Mouse (Mus musculus): ENCODE measurements around the gene Pank1.

Gene Pank1

DNA sequence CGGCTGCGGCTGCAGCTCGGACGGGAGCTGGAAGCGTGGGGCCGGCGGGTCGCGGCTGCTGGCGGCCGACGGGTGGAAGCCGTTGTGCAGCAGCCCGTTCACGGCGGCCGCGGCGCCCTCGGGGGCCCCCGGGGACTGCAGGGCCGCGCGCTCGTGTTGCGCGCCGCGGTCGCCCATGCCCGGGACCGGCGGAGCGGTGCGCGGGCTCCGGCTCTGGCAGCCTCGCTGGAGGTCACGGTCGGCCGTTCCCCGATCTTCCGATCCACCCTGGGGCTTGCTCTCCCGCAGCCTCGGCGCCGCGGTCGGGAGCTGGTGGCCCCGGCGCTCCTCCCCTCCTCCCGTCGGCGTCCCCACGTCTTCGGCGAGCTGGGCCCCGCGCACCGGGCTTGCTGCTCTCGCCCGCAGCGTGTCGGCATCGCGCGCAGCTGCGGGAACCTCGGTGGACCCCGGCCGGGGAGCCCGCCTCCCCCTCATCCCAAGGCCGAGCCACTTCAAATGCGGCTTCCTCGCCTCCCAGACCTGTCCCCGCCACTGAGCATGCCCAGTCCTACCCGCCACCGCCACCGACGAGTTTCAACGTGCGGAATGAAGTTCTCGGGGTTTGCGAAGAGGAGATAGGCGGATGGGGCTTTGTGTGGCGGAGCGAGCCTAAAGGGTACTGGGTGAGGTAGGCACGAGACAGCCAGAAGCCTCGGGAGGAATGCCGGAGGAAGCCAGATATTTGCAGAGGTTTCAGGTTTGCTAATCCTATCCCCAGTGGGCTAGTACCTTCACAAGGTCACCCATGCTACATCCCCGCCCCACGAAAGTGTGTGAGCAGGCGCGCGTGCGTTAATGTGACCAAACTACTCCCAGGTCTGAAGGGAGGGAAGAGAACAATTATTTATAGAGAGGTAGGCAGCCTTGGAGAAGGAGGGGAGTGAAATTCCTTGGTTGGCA lies at the start of gene Pank1:
Pank1 (minus strand) TSS at position 853 of the 939 bp plus-strand sequence.
- DNase-seq, result peak; percentile 72

DNA sequence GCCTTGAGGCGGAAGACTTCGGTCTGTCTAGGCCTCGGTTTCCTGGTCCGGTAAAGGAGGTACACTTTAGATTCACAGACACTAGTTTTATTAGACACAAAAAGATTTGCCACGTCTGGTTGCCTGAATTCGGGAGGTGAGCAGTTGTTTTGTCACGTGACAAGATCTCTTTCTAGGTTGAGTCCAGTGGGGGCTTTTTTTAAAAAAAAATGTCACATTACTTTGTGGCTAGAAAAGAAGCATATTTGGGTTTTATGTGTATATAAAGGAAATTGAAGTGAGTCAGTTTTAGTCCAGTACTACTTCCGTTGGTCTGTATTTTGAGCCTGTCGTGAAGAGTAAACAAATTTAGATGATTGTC lies 43.3 kb upstream of the Pank1 start:
- DNase-seq, result no peak

DNA sequence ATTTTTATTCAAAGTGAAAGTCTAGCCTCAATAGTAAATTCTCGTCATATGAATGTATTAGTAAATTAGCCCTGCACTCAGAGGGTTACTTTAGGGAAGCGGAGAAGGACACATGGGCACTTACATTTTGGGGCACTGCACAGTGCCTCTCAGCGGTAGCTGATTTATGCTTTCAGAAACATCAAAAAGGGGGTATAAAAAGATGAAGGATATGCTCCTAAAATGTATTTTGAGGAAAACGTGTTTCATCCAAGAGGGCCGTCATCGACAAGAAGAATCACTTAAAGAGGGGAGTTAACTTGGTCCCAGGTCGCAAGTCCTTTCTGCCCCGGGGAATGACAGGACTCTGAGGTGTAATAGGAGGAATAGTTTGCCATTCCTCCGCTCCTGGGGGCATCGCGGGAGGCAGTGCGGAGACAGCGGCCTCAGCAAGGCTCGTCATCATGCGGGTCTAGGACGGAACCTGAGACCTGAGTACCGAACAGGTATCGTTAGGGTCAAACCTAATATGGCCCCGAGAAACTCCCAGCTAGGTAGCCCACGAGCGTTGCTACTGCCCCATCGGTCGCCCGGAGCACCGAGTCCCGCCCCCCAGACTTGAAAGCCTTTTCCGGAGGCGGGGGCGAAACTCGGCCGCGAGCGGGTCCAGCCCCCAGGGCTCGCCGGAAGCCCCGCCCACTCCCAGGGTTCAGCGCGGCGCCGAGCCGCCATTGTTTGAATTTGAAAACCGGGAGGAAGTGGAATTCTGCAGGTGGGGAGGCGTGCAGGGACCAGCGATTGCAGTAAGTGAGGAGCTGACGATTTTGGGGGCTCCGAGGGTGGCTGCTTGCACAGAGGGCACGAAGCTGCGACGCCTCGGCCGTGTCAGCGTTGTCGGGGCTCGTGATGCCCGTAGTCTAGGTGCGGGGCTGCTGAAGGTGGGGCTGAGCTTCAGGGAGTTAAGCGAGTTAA lies 42.7 kb upstream of the Pank1 start, which contains the start of gene Kif20b:
Kif20b (plus strand) TSS at position 710 of the 951 bp plus-strand sequence.
- DNase-seq, result peak; percentile 94

- DNase-seq, result peak; percentile 27
These were observed 42.0 kb upstream of the Pank1 start for GRCm38 (mm10) chr19:34921253-34921651.

DNA sequence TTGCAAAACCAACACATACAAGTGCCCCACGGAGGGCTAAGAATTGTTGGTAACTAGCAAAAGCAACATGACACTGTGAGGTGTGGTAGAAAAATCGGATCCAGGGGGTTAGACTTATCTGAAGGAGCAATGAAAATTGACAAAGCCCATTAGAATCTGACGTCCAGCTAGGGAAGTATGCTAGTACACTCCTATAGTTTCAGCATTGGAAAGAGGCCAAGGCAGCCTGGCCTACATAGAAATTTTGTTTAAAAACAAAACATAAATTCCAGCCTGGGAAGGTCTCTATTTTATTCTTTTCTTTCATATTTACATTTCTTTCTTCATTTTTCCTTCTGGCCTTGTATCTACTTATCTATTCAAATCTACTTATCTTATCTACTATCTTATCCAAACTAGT lies 41.3 kb upstream of the Pank1 start:
- DNase-seq, result no peak

DNA sequence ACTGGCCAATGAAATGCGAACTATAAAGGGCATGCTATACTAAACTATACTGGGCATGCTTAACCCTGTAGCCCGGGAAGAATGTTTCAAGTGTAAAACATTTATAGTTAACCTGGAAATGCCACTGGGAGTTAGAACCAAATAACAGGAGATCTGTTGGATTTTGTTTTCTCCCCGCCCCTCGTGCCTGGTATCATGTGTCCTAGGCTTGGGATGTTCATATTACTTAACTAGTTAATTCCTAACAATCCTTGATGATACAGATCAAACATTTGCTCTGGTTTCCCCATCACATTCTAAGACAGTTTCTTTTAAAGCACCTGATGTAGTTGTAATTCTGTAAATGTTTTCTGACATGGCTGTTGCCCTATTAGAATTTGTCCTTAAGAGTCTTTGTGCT lies 40.8 kb upstream of the Pank1 start:
- no peak for DNase-seq

- no peak for DNase-seq
These were observed 33.1 kb upstream of the Pank1 start for GRCm38 (mm10) chr19:34912366-34912765.

DNA sequence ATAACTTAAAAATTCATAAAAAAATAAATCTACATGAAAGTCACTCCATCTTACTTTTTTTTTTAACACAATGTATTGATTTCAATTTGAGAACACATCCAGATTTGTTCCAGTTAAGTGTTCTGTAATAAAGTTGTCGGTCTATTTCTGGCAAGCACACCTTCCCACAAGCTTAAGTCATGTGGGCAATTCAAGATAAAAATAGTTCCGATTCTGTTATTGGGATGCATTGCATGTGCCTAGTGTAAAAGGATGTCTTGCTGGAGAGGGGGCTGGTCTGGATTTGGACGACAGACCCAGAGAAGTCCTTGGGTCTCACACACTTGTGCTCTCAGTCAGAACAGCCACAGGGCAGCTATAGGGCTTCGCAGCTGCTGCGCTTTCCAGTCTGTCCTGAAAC lies 27.5 kb upstream of the Pank1 start:
- DNase-seq, result no peak

- DNase-seq, result no peak
These were observed 26.2 kb upstream of the Pank1 start for GRCm38 (mm10) chr19:34905424-34905823.

GRCm38 (mm10) chr19:34904032-34904431 lies 24.8 kb upstream of the Pank1 start:
- no peak for DNase-seq

- DNase-seq, result no peak
These were observed 22.5 kb upstream of the Pank1 start for GRCm38 (mm10) chr19:34901735-34902134.

- no peak for DNase-seq
These were observed 22.0 kb upstream of the Pank1 start for GRCm38 (mm10) chr19:34901266-34901665.

GRCm38 (mm10) chr19:34898941-34899340 lies 19.7 kb upstream of the Pank1 start:
- DNase-seq, result peak; percentile 70

GRCm38 (mm10) chr19:34897082-34897965 lies 18.1 kb upstream of the Pank1 start:
- peak; percentile 45 for DNase-seq

GRCm38 (mm10) chr19:34895082-34895481 lies 15.8 kb upstream of the Pank1 start:
- no peak for DNase-seq

DNA sequence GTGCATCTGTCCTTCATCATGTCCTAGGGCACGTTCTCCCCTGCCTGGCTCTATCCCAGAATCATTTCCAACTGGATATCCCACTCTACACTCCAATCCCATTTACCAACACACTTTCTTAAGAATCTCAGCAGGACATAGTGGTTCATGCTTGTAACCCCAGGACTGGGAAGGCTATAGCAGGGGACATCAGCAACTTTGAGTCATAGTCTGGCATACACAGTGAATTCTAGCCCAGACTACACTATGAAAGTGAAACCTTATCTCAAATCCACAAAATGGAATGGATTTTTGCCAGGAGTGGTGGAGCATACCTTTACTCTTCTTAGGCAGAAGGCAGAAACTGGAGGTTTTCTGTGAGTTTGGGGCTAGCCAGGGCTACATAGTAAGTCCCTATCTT lies 12.3 kb upstream of the Pank1 start:
- DNase-seq, result no peak

- DNase-seq, result peak; percentile 36
These were observed 11.7 kb upstream of the Pank1 start for GRCm38 (mm10) chr19:34890981-34891380.

DNA sequence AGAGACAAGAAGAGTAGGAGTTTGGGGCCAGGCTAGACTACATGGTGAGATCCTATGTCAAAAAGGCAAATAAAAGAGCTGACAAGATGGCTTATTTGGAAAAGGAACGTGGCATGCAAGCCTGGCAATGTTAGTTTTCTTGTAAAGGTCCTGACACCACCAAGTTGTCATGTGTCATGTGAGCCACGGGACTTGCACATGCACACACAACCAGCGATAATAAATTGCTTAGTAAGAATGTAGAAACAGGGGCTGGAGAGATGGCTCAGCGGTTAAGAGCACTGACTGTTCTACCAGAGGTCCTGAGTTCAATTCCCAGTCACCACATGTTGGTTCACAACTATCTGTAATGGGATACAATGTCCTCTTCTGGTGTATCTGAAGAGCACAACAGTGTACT lies 7.1 kb upstream of the Pank1 start:
- no peak for DNase-seq

- no peak for DNase-seq
These were observed 4.4 kb upstream of the Pank1 start for GRCm38 (mm10) chr19:34883526-34884224.

- no peak for DNase-seq
These were observed 3.2 kb upstream of the Pank1 start for GRCm38 (mm10) chr19:34882443-34882842.

- DNase-seq, result no peak
These were observed 1.9 kb upstream of the Pank1 start for GRCm38 (mm10) chr19:34881160-34881559.

DNA sequence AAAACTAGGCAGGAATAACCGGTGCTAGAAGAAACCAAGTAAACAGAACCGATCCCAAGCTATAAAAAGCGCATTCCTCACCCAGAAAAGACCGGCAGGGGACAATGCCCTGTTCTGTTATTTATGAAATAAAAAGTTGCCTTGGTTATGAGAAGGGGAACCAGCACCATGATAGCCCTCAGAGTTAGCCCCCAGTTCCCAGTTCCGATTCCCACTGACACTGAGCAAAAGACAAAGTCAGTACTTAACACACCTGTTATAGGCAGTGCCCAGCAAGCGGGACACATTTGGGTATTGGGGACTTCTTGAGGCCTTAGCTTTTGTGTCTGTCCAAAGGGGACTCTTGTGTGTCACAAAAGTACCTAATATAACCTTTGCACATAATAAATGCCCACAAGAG lies 369 bp upstream of the Pank1 start:
- no peak for DNase-seq
